Mouse (Mus musculus): ENCODE measurements around the gene Acod1.
A peak's percentile ranks its signal among the peaks of the same experiment; 100 is the strongest.

The Acod1 gene

GRCm38 (mm10) chr14:103046677-103047076 lies at the start of gene Acod1:
Gene Acod1 (plus strand): TSS chr14:103046977.
- DNase-seq (ENCODE audit: low read depth, low spot score), result no peak

- no peak for DNase-seq (ENCODE audit: low read depth, low spot score)
Observed at GRCm38 (mm10) chr14:103007737-103008136, 39.0 kb upstream of the Acod1 start.

DNA sequence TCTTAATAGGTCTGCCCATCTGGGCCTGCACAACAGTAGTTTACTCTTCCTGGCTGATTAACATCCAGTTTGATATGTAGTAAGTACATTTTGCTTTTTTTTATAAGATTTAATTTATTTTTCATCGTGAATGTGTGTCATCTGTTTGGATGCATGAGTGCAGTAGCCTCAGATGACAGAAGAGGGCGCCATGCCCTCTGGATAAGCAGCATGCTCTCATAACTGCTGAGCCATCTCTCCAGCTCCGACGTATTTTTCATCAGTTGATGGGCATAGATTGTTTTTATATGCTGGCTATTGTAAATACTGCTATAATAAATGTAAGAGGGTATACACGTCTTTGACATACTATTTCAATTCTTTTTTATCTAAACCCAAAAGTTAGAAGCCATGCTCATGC lies 35.0 kb upstream of the Acod1 start:
- DNase-seq (ENCODE audit: low read depth, low spot score), result peak; percentile 72

GRCm38 (mm10) chr14:103012563-103013150 lies 34.1 kb upstream of the Acod1 start:
- peak; percentile 77 for DNase-seq (ENCODE audit: low read depth, low spot score)

GRCm38 (mm10) chr14:103017009-103017408 lies 29.8 kb upstream of the Acod1 start:
- DNase-seq (ENCODE audit: low read depth, low spot score), result peak; percentile 77

DNA sequence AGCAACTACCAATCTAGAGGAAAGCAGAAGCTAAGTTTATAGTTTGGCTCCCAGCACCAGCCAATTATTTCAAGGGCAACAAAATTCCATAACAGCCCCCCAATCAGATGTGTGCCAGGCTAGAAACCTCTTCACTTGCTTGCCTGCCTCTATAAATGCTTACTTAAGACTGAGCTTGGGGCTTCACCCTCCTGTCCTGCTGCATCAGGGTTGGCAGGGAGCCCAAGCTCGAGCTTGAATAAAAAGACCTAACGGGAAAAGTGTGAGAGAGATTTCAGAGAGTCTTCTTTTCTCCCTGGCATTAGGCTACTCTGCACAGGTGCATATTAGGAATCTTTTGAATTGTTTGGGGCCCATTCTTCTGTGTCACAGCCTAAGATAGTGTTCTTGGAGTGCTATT lies 26.7 kb upstream of the Acod1 start:
- DNase-seq (ENCODE audit: low read depth, low spot score), result no peak

GRCm38 (mm10) chr14:103029203-103029602 lies 17.6 kb upstream of the Acod1 start:
- DNase-seq (ENCODE audit: low read depth, low spot score), result no peak

DNA sequence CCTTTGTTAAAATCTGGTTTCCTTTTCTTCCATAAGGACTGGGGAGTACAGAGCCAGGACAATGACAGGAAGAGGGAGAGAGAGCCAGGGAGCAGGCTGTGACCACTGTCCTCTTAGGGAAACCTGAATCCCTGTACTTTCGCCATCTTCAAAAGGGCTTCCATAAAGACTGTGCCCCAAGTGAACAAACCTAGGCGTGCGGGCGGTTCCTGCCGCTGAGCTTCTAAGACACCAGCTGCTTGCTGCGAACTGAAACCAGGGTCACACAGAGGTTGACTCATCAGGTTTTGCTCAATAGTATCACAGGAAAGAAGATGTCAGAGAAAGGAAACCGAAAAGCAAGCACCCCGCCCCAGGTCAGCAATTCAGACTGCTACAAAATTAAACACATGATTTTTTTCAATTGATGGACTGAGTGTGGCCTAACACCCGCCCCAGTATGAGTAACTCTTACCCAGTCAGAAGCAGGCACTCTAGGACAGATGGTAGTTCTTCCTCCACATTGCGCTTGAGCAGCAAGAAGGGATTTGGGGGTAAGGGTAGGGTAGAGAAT lies 13.4 kb upstream of the Acod1 start:
- DNase-seq (ENCODE audit: low read depth, low spot score), result peak; percentile 74

- DNase-seq (ENCODE audit: low read depth, low spot score), result no peak
Observed at GRCm38 (mm10) chr14:103034076-103034475, 12.7 kb upstream of the Acod1 start.

GRCm38 (mm10) chr14:103037016-103037415 lies 9.8 kb upstream of the Acod1 start:
- peak; percentile 32 for DNase-seq (ENCODE audit: low read depth, low spot score)

DNA sequence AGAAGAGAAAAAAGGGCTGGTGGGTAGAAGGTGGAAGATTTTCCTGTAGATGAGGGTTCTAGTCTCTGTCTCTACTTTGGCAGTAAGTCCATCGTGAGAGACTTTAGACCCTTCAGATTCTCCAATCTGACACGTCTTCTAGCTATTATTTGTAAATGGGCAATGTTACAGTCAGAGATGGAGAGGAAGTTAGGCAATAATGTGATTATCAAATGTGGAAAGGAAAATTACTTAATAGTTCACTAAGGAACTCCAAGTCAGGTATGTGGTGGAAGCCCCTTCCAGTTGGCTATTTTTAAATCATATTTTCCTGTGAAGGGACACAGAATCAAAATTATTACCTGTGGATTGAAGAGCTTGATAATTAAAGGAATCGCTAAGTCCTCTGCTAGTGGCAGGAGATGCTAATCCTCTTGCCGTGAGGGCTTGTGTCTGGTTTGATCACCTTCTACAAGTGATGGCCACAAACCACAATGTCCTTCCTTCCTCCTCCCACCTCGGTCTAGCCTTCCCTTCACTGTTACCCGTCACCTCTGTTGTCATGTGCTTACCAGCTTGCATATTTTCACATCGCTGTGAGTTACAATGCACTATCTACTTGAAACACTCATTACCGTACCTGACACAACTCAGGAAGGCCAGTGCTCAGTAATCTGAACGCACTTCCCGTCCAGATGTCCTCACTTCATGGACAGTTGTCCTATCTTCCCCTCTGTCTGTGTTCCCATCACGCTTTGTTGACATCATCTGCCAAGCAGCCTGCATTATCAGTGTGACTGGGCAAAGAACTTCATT lies 1.7 kb downstream of the Acod1 start:
- DNase-seq (ENCODE audit: low read depth, low spot score), result peak; percentile 72

DNA sequence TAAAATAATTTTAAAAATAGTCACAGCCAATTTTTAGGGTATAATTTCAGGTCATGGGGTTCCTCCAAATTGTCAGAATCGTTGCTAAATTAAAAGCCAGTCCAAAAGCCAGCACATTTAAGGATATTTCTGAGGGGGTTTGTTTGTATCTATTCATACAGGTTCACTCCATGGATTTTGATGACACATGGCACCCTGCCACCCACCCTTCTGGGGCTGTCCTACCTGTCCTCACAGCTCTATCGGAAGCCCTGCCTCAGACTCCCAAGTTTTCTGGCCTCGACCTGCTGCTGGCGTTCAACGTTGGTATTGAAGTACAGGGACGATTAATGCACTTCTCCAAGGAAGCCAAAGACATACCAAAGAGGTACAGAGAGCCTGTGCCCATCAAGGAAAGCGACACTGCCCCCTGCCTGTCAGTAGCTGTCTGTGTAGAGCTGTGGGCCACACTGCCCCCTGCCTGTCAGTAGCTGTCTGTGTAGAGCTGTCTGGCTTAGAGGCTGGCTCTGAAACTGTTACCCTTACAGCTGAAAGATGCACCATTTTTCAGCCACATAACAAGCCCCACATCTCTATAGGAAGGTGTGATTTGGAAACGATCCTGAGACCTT lies 4.5 kb downstream of the Acod1 start:
- DNase-seq (ENCODE audit: low read depth, low spot score), result peak; percentile 84

GRCm38 (mm10) chr14:103054731-103055130 lies 8.0 kb downstream of the Acod1 start:
- no peak for DNase-seq (ENCODE audit: low read depth, low spot score)

- no peak for DNase-seq (ENCODE audit: low read depth, low spot score)
Observed at GRCm38 (mm10) chr14:103056601-103057000, 9.8 kb downstream of the Acod1 start.

GRCm38 (mm10) chr14:103058998-103059397 lies 12.2 kb downstream of the Acod1 start:
- no peak for DNase-seq (ENCODE audit: low read depth, low spot score)

- DNase-seq (ENCODE audit: low read depth, low spot score), result no peak
Observed at GRCm38 (mm10) chr14:103059495-103059894, 12.7 kb downstream of the Acod1 start.

GRCm38 (mm10) chr14:103065294-103066167 lies 18.8 kb downstream of the Acod1 start:
- peak; percentile 76 for DNase-seq (ENCODE audit: low read depth, low spot score)

- no peak for DNase-seq (ENCODE audit: low read depth, low spot score)
Observed at GRCm38 (mm10) chr14:103069465-103069863, 22.7 kb downstream of the Acod1 start.

DNA sequence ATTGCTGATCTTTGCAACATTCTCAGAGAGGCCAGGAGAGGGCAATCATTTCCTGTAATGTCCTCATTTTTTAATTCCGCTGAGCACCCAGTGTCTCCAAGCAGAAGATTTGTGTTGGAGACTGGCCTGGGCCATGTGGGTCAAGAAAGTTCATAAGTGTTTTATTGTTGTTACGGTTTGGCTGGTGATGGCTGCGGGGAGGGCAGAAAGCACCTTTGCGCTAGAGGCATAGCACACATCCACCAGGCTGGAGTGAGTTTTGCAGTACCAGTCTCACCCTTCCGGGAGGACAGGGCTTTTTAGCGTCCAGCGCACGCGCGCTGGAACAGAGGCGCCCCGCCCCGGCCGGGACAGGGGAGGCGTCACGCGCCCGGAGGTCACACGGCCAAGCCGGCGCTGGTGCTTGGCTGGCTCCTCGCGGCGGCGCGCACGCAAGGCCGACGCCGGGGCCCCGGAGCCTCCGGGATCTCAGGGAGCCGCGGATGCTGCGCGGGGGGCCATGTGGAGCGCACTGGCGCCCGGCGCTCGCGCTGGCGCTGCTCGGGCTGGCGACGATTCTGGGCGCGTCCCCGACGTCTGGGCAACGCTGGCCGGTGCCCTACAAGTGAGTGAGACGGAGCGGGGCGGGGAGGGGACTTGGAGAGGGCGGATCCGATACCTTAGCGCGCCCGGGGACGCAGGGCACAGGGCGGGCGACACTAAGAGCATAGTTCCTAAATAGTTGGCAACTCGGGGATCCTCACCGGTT lies 23.3 kb downstream of the Acod1 start, which contains the start of gene Cln5:
Gene Cln5 (plus strand): TSS at position 353 of the 748 bp plus-strand sequence.
- peak; percentile 98 for DNase-seq (ENCODE audit: low read depth, low spot score)

- DNase-seq (ENCODE audit: low read depth, low spot score), result peak; percentile 49
Observed at GRCm38 (mm10) chr14:103070790-103071189, 24.0 kb downstream of the Acod1 start.

- DNase-seq (ENCODE audit: low read depth, low spot score), result no peak
Observed at GRCm38 (mm10) chr14:103071471-103071870, 24.7 kb downstream of the Acod1 start.
